Mouse (Mus musculus) MEL (cell line): ENCODE data around the gene Pip5kl1.

Source experiments
- CTCF ChIP-seq, 3 experiments: IDR thresholded peaks in 2 of 3; conservative IDR thresholded peaks in 1 of 3; 2 replicates each; pipeline ENCODE4 v1.5.1; 2011 to 2012; ENCODE audit warnings: low read length in 3 of 3, low read depth in 2 of 3, mild to moderate bottlenecking in 2 of 3, improper control_type of control experiment in 1 of 3, inconsistent platforms in 1 of 3, mixed read lengths in 1 of 3, moderate library complexity in 1 of 3; ENCODE audit not compliant: control insufficient read depth in 1 of 3, insufficient read depth in 1 of 3, poor library complexity in 1 of 3, severe bottlenecking in 1 of 3
- EP300 ChIP-seq, 2 experiments: IDR thresholded peaks; 2 replicates each; pipeline ENCODE4 v1.6.1; 2011; ENCODE audit warnings: improper control_type of control experiment in 2 of 2, low read length in 2 of 2, low read depth in 1 of 2, mild to moderate bottlenecking in 1 of 2
- MEF2A ChIP-seq: IDR thresholded peaks from 2 replicates; pipeline ENCODE4 v1.6.1; 2014; ENCODE audit warnings: low read depth, mild to moderate bottlenecking, inconsistent platforms, low read length, improper control_type of control experiment; ENCODE audit not compliant: poor library complexity, insufficient replicate concordance, severe bottlenecking; ENCODE audit errors: extremely low read depth
- NELFE ChIP-seq: IDR thresholded peaks from 2 replicates; pipeline ENCODE4 v1.6.1; 2011; ENCODE audit warnings: low read depth, low read length, improper control_type of control experiment
- POLR2A ChIP-seq, 2 experiments: IDR thresholded peaks; 2 replicates each; pipeline ENCODE4 v1.6.1; 2011 to 2012; ENCODE audit warnings: low read length in 2 of 2, mild to moderate bottlenecking in 2 of 2, control low read depth in 1 of 2, improper control_type of control experiment in 1 of 2, low read depth in 1 of 2, moderate library complexity in 1 of 2; ENCODE audit not compliant: control insufficient read depth in 1 of 2, insufficient read depth in 1 of 2, poor library complexity in 1 of 2
- POLR2AphosphoS5 ChIP-seq: IDR thresholded peaks from 2 replicates; pipeline ENCODE4 v1.6.1; 2012; ENCODE audit warnings: low read depth, borderline replicate concordance, mild to moderate bottlenecking, inconsistent platforms, low read length, moderate library complexity, mixed read lengths
- TCF12 ChIP-seq: IDR thresholded peaks from 2 replicates; pipeline ENCODE4 v1.6.1; 2014; ENCODE audit warnings: low read depth, mild to moderate bottlenecking, inconsistent platforms, low read length, improper control_type of control experiment, moderate library complexity
- USF1 ChIP-seq: IDR thresholded peaks from 2 replicates; pipeline ENCODE4 v1.6.1; 2014; ENCODE audit warnings: low read depth, mild to moderate bottlenecking, inconsistent platforms, low read length, improper control_type of control experiment, moderate library complexity
- ZC3H11A ChIP-seq: IDR thresholded peaks from 2 replicates; pipeline ENCODE4 v1.6.1; 2012; ENCODE audit warnings: low read depth, mild to moderate bottlenecking, inconsistent platforms, low read length, improper control_type of control experiment
- ZMIZ1 ChIP-seq: IDR thresholded peaks from 2 replicates; pipeline ENCODE4 v1.6.1; 2012; ENCODE audit warnings: low read depth, mild to moderate bottlenecking, inconsistent platforms, low read length, improper control_type of control experiment, moderate library complexity
- ZNF384 ChIP-seq: IDR thresholded peaks from 2 replicates; pipeline ENCODE4 v1.6.1; 2012; ENCODE audit warnings: low read depth, mild to moderate bottlenecking, inconsistent platforms, low read length, improper control_type of control experiment

DNA sequence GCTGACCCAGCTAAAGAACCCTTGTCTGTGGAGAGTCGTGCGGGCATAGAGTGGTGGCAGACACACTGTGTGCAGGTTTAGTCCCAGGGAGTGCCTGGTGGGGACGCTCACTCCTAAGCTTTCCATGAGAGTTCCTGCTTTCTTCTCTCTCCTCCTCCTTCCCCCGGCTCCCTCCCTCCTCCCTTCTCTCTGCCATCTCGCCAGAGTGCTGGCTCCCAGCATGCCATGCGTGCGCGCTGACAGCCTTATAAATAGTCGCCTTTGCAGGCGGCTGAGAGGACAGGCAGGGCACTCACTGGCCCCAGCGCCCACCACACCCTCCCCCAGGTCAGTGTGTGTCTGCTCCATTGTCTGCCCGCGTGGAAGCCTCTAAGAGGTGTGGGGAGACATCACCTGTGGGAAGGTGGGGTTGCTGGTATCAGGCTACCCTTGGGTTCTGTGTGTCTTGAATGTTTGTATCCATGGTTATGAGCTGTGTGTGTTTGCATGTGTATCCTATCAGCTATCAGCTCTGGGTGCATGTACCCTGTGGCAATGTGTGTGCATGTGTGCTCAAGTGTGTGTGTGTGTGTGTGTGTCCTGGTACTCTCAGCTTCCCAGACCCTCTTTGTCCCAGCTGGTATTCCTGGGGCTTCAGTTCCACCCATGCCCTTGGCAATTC lies 50.7 kb downstream of the Pip5kl1 start:
- TF ChIP-seq TCF12 (no peak), ZMIZ1 (no peak), ZC3H11A (no peak), CTCF (IDR thresholded peaks at IDR 0.05 in 2 of 3, conservative IDR thresholded peaks at IDR 0.05 in 1 of 3; ENCODE audit: control insufficient read depth in 1 of 3, insufficient read depth in 1 of 3, low read depth in 2 of 3, low read length in 3 of 3, poor library complexity in 1 of 3, severe bottlenecking in 1 of 3) (no peak), MEF2A (no peak), EP300 (IDR thresholded peaks at IDR 0.05; ENCODE audit: low read depth in 1 of 2, low read length in 2 of 2) (no peak), USF1 (no peak), ZNF384 (no peak), POLR2A (IDR thresholded peaks at IDR 0.05; ENCODE audit: control insufficient read depth in 1 of 2, insufficient read depth in 1 of 2, low read depth in 1 of 2, low read length in 2 of 2, poor library complexity in 1 of 2) (no peak), NELFE (no peak), POLR2AphosphoS5 (no peak)
